Mouse (Mus musculus) intestine, embryonic 14.5 days (tissue): Measurements from ENCODE around the gene Rps15. TPM values are rescaled to one million over a fixed set of nuclear protein-coding genes. Genes with fewer than 3 reads are reported as not detected.

Experiments
- ATAC-seq: fragments of 200-750 bp; cut with Nextera tagmentation; replicated peaks from 2 replicates; pipeline ENCODE4 v1.8.0; 2017; ENCODE audit warnings: low read depth, moderate number of reproducible peaks, moderate TSS enrichment, moderate library complexity; ENCODE audit not compliant: low FRiP score, low TSS enrichment
- DNase-seq: peaks from one replicate; pipeline ENCODE4 v3.0.0-alpha.2; 2018; ENCODE audit warnings: low spot score
- H3K27ac ChIP-seq: fragments of 300-500 bp; sonication (generic); 2 replicates; pipeline ENCODE4 v1.5.1; 2014; ENCODE audit warnings: low read depth, mild to moderate bottlenecking, control low read depth
- H3K27me3 ChIP-seq: fragments of 300-500 bp; sonication (generic); replicated peaks from 2 replicates; pipeline ENCODE4 v1.6.1; 2014; ENCODE audit warnings: low read length, control low read depth; ENCODE audit not compliant: control insufficient read depth, insufficient read depth
- H3K36me3 ChIP-seq: fragments of 300-500 bp; sonication (generic); 2 replicates; pipeline ENCODE4 v1.6.1; 2014; ENCODE audit warnings: low read length, control low read depth; ENCODE audit not compliant: control insufficient read depth, insufficient read depth
- H3K4me1 ChIP-seq: fragments of 300-500 bp; sonication (generic); replicated peaks from 2 replicates; pipeline ENCODE4 v1.6.1; 2014; ENCODE audit warnings: low read length, control low read depth, mixed read lengths; ENCODE audit not compliant: control insufficient read depth, insufficient read depth
- H3K4me2 ChIP-seq: fragments of 300-500 bp; sonication (generic); 2 replicates; pipeline ENCODE4 v1.6.1; 2014; ENCODE audit warnings: low read length
- H3K4me3 ChIP-seq: fragments of 300-500 bp; sonication (generic); 2 replicates; pipeline ENCODE4 v1.5.1; 2014; ENCODE audit warnings: low read depth, low read length, control low read depth, mixed read lengths
- H3K9ac ChIP-seq: fragments of 300-500 bp; sonication (generic); 2 replicates; pipeline ENCODE4 v1.6.1; 2014; ENCODE audit warnings: mild to moderate bottlenecking, low read length
- H3K9me3 ChIP-seq: fragments of 300-500 bp; sonication (generic); 2 replicates; pipeline ENCODE4 v1.6.1; 2016; ENCODE audit warnings: low read length, control low read depth; ENCODE audit not compliant: control insufficient read depth
- WGBS: fragments of 180-500 bp; shearing (Covaris S2); extraction: QIAGEN DNeasy Blood & Tissue Kit; methylation state at CpG from one replicate; pipeline ENCODE4 v1.1.7; 2014; 5-methylcytosine and 5-hydroxymethylcytosine counted together
- polyA plus RNA-seq: library from polyadenylated mRNA; unstranded; fragments of >200 nt; fragmentation: Nextera tagmentation; extraction: Ambion mirVana; gene quantifications from 2 replicates; pipeline ENCODE4 v1.2.1, GENCODE M21; 2014

The Rps15 gene
- polyA plus RNA-seq, 1 experiment from 2014 or later = 1,315 TPM

GRCm38 (mm10) chr10:80250573-80250972, 41.7 kb upstream of the Rps15 start:
- Histone ChIP-seq H3K4me1 (peaks cover 6% of the 10 kb centered on the region), H3K9ac (peak overlapping the region; percentile 86), H3K9me3 (no peaks in the 10 kb centered on the region), H3K4me2 (peak overlapping the region; percentile 91), H3K27ac (no peak overlapping the region), H3K4me3 (0 out of 2 replicates have a peak overlapping the region, but pooled peaks have one; percentile 1), H3K36me3 (peaks cover 32% of the 10 kb centered on the region), H3K27me3 (no peaks in the 10 kb centered on the region)
- 86% methylated on average over 4 of the region's 4 CpGs for WGBS
- DNase-seq (no peak), ATAC-seq (no peak)

GRCm38 (mm10) chr10:80252011-80252410, 40.2 kb upstream of the Rps15 start:
- no peak overlapping the region for H3K4me3 ChIP-seq
- no peak for DNase-seq
- no peak overlapping the region for H3K9ac ChIP-seq
- no peak overlapping the region for H3K4me2 ChIP-seq
- H3K9me3 ChIP-seq = no peaks in the 10 kb centered on the region
- H3K27ac ChIP-seq = no peak overlapping the region
- H3K36me3 ChIP-seq = peaks cover 46% of the 10 kb centered on the region
- no peak for ATAC-seq
- no peaks in the 10 kb centered on the region for H3K27me3 ChIP-seq
- H3K4me1 ChIP-seq = peaks cover 6% of the 10 kb centered on the region

- Histone ChIP-seq H3K4me2 (no peak overlapping the region), H3K27me3 (no peaks in the 10 kb centered on the region), H3K36me3 (peaks cover 51% of the 10 kb centered on the region), H3K27ac (no peak overlapping the region), H3K4me1 (peaks cover 6% of the 10 kb centered on the region), H3K9ac (no peak overlapping the region), H3K4me3 (no peak overlapping the region), H3K9me3 (no peaks in the 10 kb centered on the region)
- DNase-seq (no peak), ATAC-seq (no peak)
- WGBS = 90% methylated on average over 11 of the region's 11 CpGs
These were observed 39.6 kb upstream of the Rps15 start for GRCm38 (mm10) chr10:80252493-80253274.

GRCm38 (mm10) chr10:80253551-80253950, 38.7 kb upstream of the Rps15 start:
- DNase-seq (no peak), ATAC-seq (no peak)
- Histone ChIP-seq H3K4me1 (peaks cover 6% of the 10 kb centered on the region), H3K9me3 (no peaks in the 10 kb centered on the region), H3K9ac (no peak overlapping the region), H3K36me3 (peaks cover 59% of the 10 kb centered on the region), H3K27me3 (no peaks in the 10 kb centered on the region), H3K4me3 (no peak overlapping the region), H3K27ac (no peak overlapping the region), H3K4me2 (no peak overlapping the region)
- 85% methylated on average over 6 of the region's 6 CpGs for WGBS

GRCm38 (mm10) chr10:80254331-80255297, 37.6 kb upstream of the Rps15 start:
- DNase-seq = no peak
- Histone ChIP-seq H3K36me3 (peaks cover 65% of the 10 kb centered on the region), H3K27me3 (no peaks in the 10 kb centered on the region), H3K4me2 (no peak overlapping the region), H3K4me1 (peaks cover 10% of the 10 kb centered on the region), H3K9ac (no peak overlapping the region), H3K27ac (no peak overlapping the region), H3K9me3 (no peaks in the 10 kb centered on the region), H3K4me3 (no peak overlapping the region)
- no peak for ATAC-seq
- WGBS = 94% methylated on average over 26 of the region's 26 CpGs

GRCm38 (mm10) chr10:80255881-80256535, 36.2 kb upstream of the Rps15 start:
- Histone ChIP-seq H3K4me2 (no peak overlapping the region), H3K36me3 (peaks cover 65% of the 10 kb centered on the region), H3K27ac (no peak overlapping the region), H3K4me1 (peaks cover 16% of the 10 kb centered on the region), H3K9me3 (no peaks in the 10 kb centered on the region), H3K27me3 (no peaks in the 10 kb centered on the region), H3K4me3 (no peak overlapping the region), H3K9ac (no peak overlapping the region)
- WGBS = 90% methylated on average over 5 of the region's 5 CpGs
- ATAC-seq = no peak
- no peak for DNase-seq

- 69% methylated on average over 2 of the region's 2 CpGs for WGBS
- Histone ChIP-seq H3K9me3 (no peaks in the 10 kb centered on the region), H3K27me3 (no peaks in the 10 kb centered on the region), H3K4me3 (no peak overlapping the region), H3K4me2 (no peak overlapping the region), H3K4me1 (peaks cover 21% of the 10 kb centered on the region), H3K27ac (no peak overlapping the region), H3K36me3 (peaks cover 59% of the 10 kb centered on the region), H3K9ac (no peak overlapping the region)
- ATAC-seq = no peak
- no peak for DNase-seq
These were observed 34.3 kb upstream of the Rps15 start for GRCm38 (mm10) chr10:80257936-80258335.

GRCm38 (mm10) chr10:80258752-80259462, 33.3 kb upstream of the Rps15 start:
- H3K4me2 ChIP-seq = 0 out of 2 replicates have a peak overlapping the region, but pooled peaks have one; percentile 91

More at GRCm38 (mm10) chr10:80258752-80259462, 33.3 kb upstream of the Rps15 start:
- Histone ChIP-seq H3K4me1 (peaks cover 21% of the 10 kb centered on the region), H3K9ac (no peak overlapping the region), H3K36me3 (peaks cover 50% of the 10 kb centered on the region), H3K4me3 (no peak overlapping the region), H3K27ac (no peak overlapping the region), H3K9me3 (no peaks in the 10 kb centered on the region), H3K27me3 (no peaks in the 10 kb centered on the region)
- DNase-seq (no peak), ATAC-seq (no peak)
- 89% methylated on average over 14 of the region's 14 CpGs for WGBS
